Mouse (Mus musculus) hindbrain, embryonic 16.5 days (tissue): ENCODE measurements around the gene Ddx56. TPM values are rescaled to one million over a fixed set of nuclear protein-coding genes. Genes with fewer than 3 reads are reported as not detected.
"Not testable (repeated sequence)": the region's sequence is repeated elsewhere in the genome, so short reads cannot be mapped to it uniquely, and the experiment has no call there.

ENCODE experiments used
- ATAC-seq: fragments of 200-750 bp; cut with Nextera tagmentation; 2 replicates; pipeline ENCODE4 v1.8.0; 2017; ENCODE audit warnings: moderate TSS enrichment, moderate library complexity
- H3K27ac ChIP-seq: fragments of 300-500 bp; sonication (generic); 2 replicates; pipeline ENCODE4 v1.5.1; 2014; ENCODE audit warnings: low read depth, mild to moderate bottlenecking, control low read depth, low read length, moderate library complexity
- H3K27me3 ChIP-seq: fragments of 300-500 bp; sonication (generic); replicated peaks from 2 replicates; pipeline ENCODE4 v1.6.1; 2014; ENCODE audit warnings: low read length; ENCODE audit not compliant: control insufficient read depth, insufficient read depth
- H3K36me3 ChIP-seq: fragments of 300-500 bp; sonication (generic); 2 replicates; pipeline ENCODE4 v1.6.1; 2014; ENCODE audit warnings: mild to moderate bottlenecking, low read length, moderate library complexity, mixed read lengths; ENCODE audit not compliant: control insufficient read depth, insufficient read depth
- H3K4me1 ChIP-seq: fragments of 300-500 bp; sonication (generic); 2 replicates; pipeline ENCODE4 v1.6.1; 2014; ENCODE audit warnings: low read depth, low read length; ENCODE audit not compliant: control insufficient read depth, insufficient read depth
- H3K4me2 ChIP-seq: fragments of 300-500 bp; sonication (generic); 2 replicates; pipeline ENCODE4 v1.6.1; 2014; ENCODE audit warnings: mild to moderate bottlenecking, low read length, control low read depth, moderate library complexity
- H3K4me3 ChIP-seq: fragments of 300-500 bp; sonication (generic); 2 replicates; pipeline ENCODE4 v1.5.1; 2014; ENCODE audit warnings: mild to moderate bottlenecking, low read length, control low read depth, moderate library complexity
- H3K9ac ChIP-seq: fragments of 300-500 bp; sonication (generic); 2 replicates; pipeline ENCODE4 v1.6.1; 2014; ENCODE audit warnings: low read depth, mild to moderate bottlenecking, control low read depth, low read length, moderate library complexity
- H3K9me3 ChIP-seq: fragments of 300-500 bp; sonication (generic); 2 replicates; pipeline ENCODE4 v1.6.1; 2014; ENCODE audit warnings: mild to moderate bottlenecking, low read length, moderate library complexity; ENCODE audit not compliant: control insufficient read depth
- WGBS: fragments of 180-500 bp; shearing (Covaris S2); extraction: QIAGEN DNeasy Blood & Tissue Kit; methylation state at CpG from one replicate; pipeline ENCODE4 v1.1.7; 2014; 5-methylcytosine and 5-hydroxymethylcytosine counted together
- polyA plus RNA-seq: library from polyadenylated mRNA; unstranded; fragments of >200 nt; fragmentation: Nextera tagmentation; extraction: Ambion mirVana; gene quantifications from 2 replicates; pipeline ENCODE4 v1.2.1, GENCODE M21; 2015

Gene Ddx56
- polyA plus RNA-seq, 1 experiment from 2014 or later = 69.5 TPM

DNA sequence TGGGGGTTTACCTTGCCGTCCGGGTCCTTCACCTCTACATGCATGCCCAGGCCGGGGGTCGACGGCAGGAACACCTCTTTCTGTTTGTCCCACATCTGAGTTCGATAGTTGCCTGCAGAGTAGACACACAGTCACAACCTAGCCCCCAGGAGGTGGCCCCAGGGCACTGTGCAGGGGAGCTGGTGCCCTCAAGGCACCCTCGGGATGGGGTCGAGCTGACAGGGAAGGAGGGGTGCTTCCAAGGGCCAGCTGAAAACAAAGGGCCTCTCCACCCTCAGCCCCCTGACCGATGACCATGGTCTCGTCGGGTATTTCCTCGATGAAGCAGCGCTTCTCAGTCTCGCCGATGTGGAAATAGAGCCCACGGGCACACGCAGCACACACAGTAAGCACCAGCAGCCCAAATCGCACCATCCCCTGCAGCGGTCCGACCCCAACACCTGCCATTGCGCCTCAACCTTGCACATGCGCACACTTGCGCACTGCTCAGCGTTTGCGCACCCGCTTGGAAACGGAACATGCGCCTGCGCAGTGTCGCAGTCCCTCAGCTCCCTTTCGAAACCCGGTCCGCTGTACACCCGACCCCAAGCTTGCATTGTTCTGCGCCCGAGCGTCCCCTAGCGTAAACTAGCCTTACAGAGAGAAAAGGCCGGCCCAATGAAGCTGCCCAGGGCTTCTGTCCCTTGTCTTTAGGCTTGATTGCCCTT, 7.0 kb upstream of the Ddx56 start, which contains the start of gene Tmed4:
Gene Tmed4, minus strand, starts transcription at position 484 of the 707 bp plus-strand sequence.
- under 1% methylated on average over 39 of the region's 39 CpGs for WGBS
- H3K4me1 ChIP-seq = peaks cover 21% of the 10 kb centered on the region

DNA sequence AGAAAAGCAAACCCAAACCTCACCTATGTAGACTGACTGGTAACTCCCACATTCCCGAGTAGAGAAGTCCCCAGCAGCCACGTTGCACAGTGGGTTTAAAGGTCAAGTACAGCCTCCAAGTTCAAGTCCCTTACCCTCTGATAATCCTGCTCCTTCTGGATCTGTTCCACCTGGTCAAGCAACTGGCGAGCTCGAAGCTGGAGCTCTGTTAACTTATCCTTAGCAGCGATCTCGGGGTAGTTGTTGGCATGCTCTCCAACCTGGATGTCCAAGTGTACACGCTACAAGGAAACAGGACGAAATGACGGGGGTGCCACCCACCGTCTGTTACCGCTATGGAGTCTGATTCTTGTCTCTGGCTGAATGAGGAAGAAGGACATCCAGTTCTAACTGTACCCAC, 6.0 kb upstream of the Ddx56 start:
- ATAC-seq = no peak
- Histone ChIP-seq H3K27ac (no peak overlapping the region), H3K4me1 (peaks cover 21% of the 10 kb centered on the region), H3K9me3 (no peaks in the 10 kb centered on the region), H3K4me2 (peak overlapping the region; percentile 95), H3K9ac (peak overlapping the region; percentile 92), H3K36me3 (no peaks in the 10 kb centered on the region; the same call in 1 of the 2 replicates), H3K4me3 (peak overlapping the region; percentile 83), H3K27me3 (no peaks in the 10 kb centered on the region)
- 51% methylated on average over 11 of the region's 11 CpGs for WGBS

More for the DNA sequence above, 7.0 kb upstream of the Ddx56 start, which contains the start of gene Tmed4:
- Histone ChIP-seq H3K4me2 (peak within 1 kb of the TSS; percentile 95), H3K27ac (peak within 1 kb of the TSS; percentile 74), H3K9me3 (no peaks in the 10 kb centered on the region), H3K36me3 (no peaks in the 10 kb centered on the region; the same call in 1 of the 2 replicates), H3K9ac (peak within 1 kb of the TSS; percentile 92), H3K27me3 (no peaks in the 10 kb centered on the region), H3K4me3 (peak within 1 kb of the TSS; percentile 83)
- ATAC-seq = peak; percentile 98

GRCm38 (mm10) chr11:6266621-6267020, 951 bp downstream of the Ddx56 start:
- H3K4me2 ChIP-seq = peak overlapping the region; percentile 90
- H3K27me3 ChIP-seq = no peaks in the 10 kb centered on the region
- H3K9ac ChIP-seq = peak overlapping the region; percentile 74
- no peaks in the 10 kb centered on the region for H3K9me3 ChIP-seq
- H3K4me3 ChIP-seq = peak overlapping the region; percentile 64
- no peak overlapping the region for H3K27ac ChIP-seq
- no peak for ATAC-seq
- WGBS = 74% methylated on average over 9 of the region's 9 CpGs
- peaks cover 12% of the 10 kb centered on the region for H3K4me1 ChIP-seq
- H3K36me3 ChIP-seq = peaks cover 31% of the 10 kb centered on the region

DNA sequence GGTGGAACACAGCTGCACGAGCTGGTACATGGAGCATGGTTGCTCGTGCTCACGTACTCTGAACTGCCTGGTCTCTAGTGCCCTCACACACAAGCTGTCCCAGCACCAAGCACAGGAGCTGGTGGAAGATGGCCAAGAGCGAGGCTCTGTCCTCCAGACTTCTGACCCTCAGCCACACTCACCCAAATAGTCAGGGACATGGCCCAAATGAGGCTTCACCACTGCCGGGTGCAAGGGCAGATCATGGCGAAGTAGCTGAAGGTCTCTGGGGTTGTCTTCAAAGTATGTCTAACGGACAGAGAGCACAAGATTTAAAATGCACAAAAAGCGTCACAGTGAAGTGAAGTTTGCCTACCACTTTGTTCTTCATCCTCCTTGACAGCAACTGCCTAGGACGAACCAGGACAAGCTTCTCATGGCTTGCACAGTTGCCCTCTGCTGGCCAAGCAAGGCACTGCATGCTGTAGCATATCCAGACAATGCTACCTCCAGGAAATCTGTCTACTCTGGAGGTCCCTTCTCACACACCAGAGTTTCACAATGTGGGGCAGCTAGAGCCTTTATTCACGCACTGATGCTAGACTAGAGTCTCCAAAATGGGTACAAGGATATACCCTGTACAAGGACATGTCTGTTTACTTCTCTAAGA, 6.0 kb downstream of the Ddx56 start:
- H3K4me3 ChIP-seq = no peak overlapping the region
- no peak overlapping the region for H3K27ac ChIP-seq
- WGBS = 75% methylated on average over 10 of the region's 10 CpGs
- peaks cover 5% of the 10 kb centered on the region for H3K4me1 ChIP-seq
- ATAC-seq = peak; percentile 66; the same call in 1 of the 2 replicates
- peaks cover 57% of the 10 kb centered on the region for H3K36me3 ChIP-seq
- no peak overlapping the region for H3K4me2 ChIP-seq
- H3K9me3 ChIP-seq = no peaks in the 10 kb centered on the region
- no peaks in the 10 kb centered on the region for H3K27me3 ChIP-seq
- no peak overlapping the region for H3K9ac ChIP-seq

DNA sequence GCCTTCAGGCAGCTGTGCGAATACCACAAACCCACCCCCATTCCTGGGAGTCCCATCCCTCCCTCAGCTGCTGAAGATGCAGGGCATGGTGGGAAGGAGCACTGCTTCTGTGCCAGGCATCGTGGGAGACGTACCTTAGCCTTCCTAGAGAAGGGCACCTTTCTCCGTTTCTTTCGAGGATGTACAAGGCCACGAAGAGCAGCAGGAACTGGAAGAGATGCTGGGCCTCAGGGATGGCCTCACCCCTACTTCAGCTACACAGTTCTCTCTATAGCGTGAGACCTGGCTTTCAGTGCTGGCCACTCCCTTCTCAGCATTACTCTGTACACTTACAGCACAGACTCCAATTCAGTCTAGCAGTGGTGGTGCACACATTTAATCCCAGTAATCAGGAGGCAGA, 8.2 kb downstream of the Ddx56 start:
- Histone ChIP-seq H3K4me1 (no peaks in the 10 kb centered on the region), H3K9ac (no peak overlapping the region), H3K4me2 (no peak overlapping the region), H3K27me3 (no peaks in the 10 kb centered on the region), H3K27ac (no peak overlapping the region), H3K4me3 (no peak overlapping the region), H3K9me3 (no peaks in the 10 kb centered on the region), H3K36me3 (peaks cover 47% of the 10 kb centered on the region)
- WGBS = 96% methylated on average over 7 of the region's 7 CpGs
- ATAC-seq = no peak

- Histone ChIP-seq H3K4me2 (no peak overlapping the region), H3K4me3 (no peak overlapping the region), H3K9ac (no peak overlapping the region), H3K4me1 (no peaks in the 10 kb centered on the region), H3K36me3 (peaks cover 26% of the 10 kb centered on the region), H3K9me3 (no peaks in the 10 kb centered on the region), H3K27ac (no peak overlapping the region), H3K27me3 (no peaks in the 10 kb centered on the region)
- ATAC-seq = peak; percentile 29; the same call in 1 of the 2 replicates
- WGBS = 71% methylated on average over 6 of the region's 6 CpGs
Observed at GRCm38 (mm10) chr11:6256490-6257072, 11.0 kb downstream of the Ddx56 start.

DNA sequence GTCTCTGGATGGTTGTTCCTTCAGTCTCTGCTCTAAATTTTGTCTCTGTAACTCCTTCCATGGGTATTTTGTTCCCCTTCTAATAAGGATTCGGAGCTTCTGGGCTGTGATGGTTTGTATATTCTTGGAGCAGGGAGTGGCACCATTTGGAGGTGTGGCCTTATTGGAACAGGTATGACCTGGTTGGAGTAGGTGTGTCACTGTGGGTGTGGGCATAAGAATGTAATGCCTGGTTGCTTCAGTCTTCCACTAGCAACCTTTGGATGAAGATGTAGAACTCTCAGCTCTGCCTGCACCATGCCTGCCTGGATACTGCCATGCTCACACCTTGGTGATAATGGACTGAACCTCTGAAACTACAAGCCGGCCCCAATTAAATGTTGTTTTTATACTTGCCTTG, 13.0 kb downstream of the Ddx56 start:
- H3K27ac ChIP-seq, H3K4me2 ChIP-seq, H3K27me3 ChIP-seq, H3K4me3 ChIP-seq, ATAC-seq, H3K4me1 ChIP-seq, H3K9ac ChIP-seq, H3K9me3 ChIP-seq: not testable (repeated sequence)
- WGBS = 92% methylated on average over 2 of the region's 2 CpGs
- peaks cover 12% of the 10 kb centered on the region for H3K36me3 ChIP-seq

DNA sequence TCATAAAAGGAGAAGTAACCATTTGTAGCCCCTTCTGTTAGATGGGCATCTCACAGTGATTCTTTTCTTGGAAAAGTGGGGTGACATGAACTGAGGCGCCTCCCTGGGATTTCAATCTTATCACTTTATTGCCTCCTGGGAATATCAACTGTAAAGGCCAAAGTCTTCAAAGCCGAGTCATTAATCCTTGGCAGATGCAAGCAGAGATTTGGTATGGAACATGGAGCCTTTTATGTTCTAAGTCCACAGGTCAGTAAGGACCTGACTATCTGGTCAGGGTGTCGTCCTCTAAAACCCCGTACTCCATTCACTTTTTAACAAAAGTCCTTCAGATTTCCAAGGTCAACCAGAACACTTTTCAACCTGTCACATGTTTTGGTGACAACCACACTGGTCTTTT, 14.7 kb downstream of the Ddx56 start:
- WGBS = 88% methylated on average over 4 of the region's 4 CpGs
- no peak for ATAC-seq
- H3K9ac ChIP-seq = no peak overlapping the region
- no peak overlapping the region for H3K4me3 ChIP-seq
- H3K9me3 ChIP-seq = no peaks in the 10 kb centered on the region
- no peaks in the 10 kb centered on the region for H3K27me3 ChIP-seq
- no peaks in the 10 kb centered on the region for H3K4me1 ChIP-seq
- H3K27ac ChIP-seq = no peak overlapping the region
- H3K4me2 ChIP-seq = no peak overlapping the region
- H3K36me3 ChIP-seq = no peaks in the 10 kb centered on the region

GRCm38 (mm10) chr11:6252248-6252647, 15.3 kb downstream of the Ddx56 start:
- no peak overlapping the region for H3K9ac ChIP-seq
- H3K27me3 ChIP-seq = no peaks in the 10 kb centered on the region
- ATAC-seq = no peak
- no peak overlapping the region for H3K27ac ChIP-seq
- no peak overlapping the region for H3K4me3 ChIP-seq
- no peaks in the 10 kb centered on the region for H3K4me1 ChIP-seq
- no peak overlapping the region for H3K4me2 ChIP-seq
- no peaks in the 10 kb centered on the region for H3K36me3 ChIP-seq
- H3K9me3 ChIP-seq = no peaks in the 10 kb centered on the region
- WGBS = 92% methylated on average over 5 of the region's 5 CpGs
